Mouse (Mus musculus): ENCODE results near the gene Gm45618.
"Not testable (repeated sequence)": the region's sequence is repeated elsewhere in the genome, so short reads cannot be mapped to it uniquely, and the experiment has no call there.

Gene Gm45618

GRCm38 (mm10) chr7:142120629-142121028 is at the start of gene Gm45618:
Gm45618 (minus strand) TSS chr7:142120729.
- not testable (repeated sequence) for DNase-seq

DNA sequence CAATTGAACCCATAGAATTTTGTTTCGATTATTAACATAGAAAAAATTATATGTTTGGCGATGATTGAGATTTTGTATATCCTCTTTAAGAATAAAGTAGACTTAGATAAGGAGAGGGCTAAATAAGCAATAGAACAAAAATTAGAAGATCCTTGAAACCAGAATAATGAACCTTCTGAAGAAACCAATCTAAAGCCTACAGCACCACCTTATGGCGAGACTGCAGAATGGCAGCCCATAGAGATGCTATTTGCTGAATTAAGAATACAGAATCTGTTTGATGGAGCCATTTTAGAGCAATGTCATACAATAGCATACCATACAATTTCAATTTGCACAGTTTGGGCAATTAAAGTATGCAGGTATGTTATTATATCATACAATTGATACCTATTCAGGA is 49.3 kb upstream of the Gm45618 start:
- peak; percentile 16 for DNase-seq

DNA sequence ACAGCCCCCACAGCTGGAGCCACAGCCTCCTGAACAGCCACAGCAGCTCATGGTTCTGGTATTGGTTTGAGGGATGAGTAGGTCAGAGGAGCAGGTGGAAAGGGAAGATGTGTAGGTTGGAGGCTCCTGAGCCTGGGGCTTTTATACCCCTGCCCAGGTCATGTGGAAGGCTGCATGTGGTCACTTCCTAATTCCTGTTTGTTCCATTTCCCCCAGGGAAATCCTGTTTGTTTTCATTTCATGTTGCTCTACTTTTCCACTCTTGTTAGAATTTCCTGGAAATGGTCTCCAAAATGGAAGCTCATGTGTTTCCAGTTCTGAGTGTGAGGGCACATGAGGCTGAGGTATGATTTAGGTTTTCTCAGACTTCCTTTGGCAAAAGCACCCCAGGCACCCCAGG is 45.1 kb upstream of the Gm45618 start, which contains the start of gene Gm4553:
Gene Gm4553 (minus strand): TSS at position 101 of the 400 bp plus-strand sequence.
- not testable (repeated sequence) for DNase-seq

- DNase-seq = no peak
These were observed 38.8 kb upstream of the Gm45618 start for GRCm38 (mm10) chr7:142159366-142159765.

DNA sequence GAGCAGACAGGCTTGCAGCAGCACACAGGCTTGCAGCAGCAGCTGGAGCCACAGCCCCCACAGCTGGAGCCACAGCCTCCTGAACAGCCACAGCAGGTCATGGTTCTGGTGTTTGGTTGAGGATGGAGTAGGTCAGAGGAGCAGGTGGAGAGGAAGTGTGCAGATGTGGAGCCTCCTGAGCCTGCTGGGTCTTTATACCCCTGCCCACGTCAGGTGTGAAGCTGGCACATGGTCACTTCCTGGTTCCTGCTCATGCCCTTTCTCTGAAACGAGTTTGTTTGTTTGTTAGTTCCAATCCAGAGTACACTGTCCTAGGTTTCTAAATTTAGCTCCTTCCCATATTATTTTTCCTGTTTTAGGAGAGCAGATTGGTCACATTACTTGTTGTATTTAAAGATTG is 36.5 kb upstream of the Gm45618 start, which contains the start of gene Gm29735:
Gene Gm29735 (minus strand): TSS at position 101 of the 400 bp plus-strand sequence.
- DNase-seq = not testable (repeated sequence)

DNA sequence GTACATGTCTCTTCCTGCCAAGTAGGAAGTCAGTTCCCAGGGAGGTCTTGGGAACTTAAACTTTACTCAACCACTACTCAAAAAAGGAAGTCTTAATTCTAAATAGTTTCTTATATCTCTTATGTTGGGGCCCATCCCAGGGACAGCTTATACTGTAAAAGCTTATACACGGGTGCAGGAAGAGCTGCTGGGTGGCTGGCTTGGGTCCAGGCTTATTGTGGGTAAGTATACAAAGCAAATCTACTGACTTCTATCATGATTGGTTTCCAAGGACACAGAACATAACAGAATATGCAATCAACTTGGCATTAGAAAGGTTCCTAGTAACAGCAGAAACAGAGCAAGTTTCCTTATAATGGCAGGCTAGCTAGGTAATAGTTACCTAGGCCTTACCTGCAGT is 34.8 kb upstream of the Gm45618 start:
- DNase-seq = no peak

DNA sequence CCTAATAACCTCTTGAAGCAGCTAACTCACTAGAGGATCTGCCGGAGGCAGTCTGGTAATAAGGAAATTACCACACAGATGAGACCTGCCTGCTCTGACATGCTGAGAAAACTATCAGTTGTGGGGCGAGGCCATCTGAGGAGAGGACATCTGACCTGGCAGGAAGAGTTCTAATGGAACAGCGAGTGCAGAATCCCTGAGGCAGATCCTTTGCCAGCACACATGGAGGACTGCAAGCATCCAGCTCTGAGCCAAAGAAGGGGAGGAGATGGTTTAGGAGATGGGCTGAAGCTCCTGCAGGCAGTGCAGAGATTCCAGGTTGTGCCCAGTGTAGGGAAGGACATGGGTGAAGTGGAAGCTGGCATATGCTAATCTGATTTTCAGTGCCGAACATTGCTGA is 31.7 kb upstream of the Gm45618 start:
- no peak for DNase-seq

DNA sequence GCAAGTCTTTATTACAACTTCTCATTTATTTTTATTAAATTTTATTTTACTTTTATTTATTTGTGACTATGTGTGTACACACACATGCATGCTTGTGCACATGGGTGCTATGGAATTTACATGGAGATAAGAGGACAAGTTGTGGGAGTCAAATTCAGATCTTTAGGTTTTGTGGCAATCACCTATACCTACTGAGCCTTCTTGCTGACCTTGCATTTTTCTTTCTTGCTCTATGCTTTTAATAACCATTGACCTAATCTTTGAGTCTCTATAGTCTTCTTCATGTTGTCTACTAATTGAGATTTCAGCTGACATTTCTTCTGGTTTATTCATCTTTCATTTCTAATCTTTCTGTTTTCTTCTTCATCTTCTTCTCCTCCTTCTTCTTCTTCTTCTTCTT is 28.1 kb upstream of the Gm45618 start:
- no peak for DNase-seq

- DNase-seq = peak; percentile 73
These were observed 25.5 kb upstream of the Gm45618 start for GRCm38 (mm10) chr7:142146033-142146432.

DNA sequence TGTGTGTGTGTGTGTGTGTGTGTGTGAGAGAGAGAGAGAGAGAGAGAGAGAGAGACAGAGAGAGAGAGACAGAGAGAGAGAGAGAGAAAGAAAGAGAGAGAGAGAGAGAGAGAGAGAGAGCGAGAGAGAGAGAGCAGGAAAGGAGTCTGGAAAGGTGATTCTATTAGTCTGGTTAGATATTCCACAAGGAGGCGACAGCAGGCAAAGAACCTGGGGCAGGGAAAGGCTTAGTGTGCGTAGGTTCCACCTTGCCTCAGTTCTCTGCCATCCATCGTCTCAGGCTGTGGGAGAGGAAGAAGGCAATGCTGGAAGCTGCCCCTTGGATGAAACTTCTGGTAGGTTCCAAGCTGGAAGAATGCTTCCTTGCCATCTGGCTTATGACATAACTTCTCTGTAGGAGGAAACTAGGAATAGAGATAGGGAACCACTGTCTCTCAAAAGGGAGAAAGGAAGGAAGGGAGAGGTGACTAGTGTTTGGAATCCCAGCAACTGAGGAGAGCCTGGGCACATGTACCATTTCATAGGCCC is 24.9 kb upstream of the Gm45618 start:
- DNase-seq = no peak

GRCm38 (mm10) chr7:142144507-142144906 is 24.0 kb upstream of the Gm45618 start, which contains the start of gene Gm45337:
Gm45337 (minus strand) TSS chr7:142144607.
- DNase-seq = no peak

- DNase-seq = not testable (repeated sequence)
These were observed 23.0 kb upstream of the Gm45618 start for GRCm38 (mm10) chr7:142143506-142144010.

DNA sequence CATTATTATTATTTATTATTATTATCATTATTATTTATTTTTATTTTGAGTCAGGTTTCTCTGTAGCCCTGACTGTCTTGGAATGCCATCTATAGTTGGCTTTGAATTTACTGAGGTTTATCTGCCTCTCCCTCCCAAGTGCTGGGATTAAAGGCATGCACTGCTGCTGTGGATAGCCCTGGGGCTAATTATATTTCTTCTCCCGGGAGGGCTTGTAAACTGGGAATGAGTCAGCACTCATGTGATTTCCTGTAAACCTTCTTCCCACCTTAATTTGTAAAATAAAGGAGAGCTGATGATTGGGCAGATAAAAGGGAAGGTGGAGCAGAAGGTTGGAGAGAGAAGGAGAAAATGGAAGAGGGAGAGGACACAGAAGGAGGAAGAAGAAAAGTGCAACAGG is 20.2 kb upstream of the Gm45618 start:
- no peak for DNase-seq

GRCm38 (mm10) chr7:142135934-142136333 is 15.4 kb upstream of the Gm45618 start, which contains the start of gene Gm39115:
Gm39115 (minus strand) TSS chr7:142136034.
- DNase-seq = not testable (repeated sequence)

DNA sequence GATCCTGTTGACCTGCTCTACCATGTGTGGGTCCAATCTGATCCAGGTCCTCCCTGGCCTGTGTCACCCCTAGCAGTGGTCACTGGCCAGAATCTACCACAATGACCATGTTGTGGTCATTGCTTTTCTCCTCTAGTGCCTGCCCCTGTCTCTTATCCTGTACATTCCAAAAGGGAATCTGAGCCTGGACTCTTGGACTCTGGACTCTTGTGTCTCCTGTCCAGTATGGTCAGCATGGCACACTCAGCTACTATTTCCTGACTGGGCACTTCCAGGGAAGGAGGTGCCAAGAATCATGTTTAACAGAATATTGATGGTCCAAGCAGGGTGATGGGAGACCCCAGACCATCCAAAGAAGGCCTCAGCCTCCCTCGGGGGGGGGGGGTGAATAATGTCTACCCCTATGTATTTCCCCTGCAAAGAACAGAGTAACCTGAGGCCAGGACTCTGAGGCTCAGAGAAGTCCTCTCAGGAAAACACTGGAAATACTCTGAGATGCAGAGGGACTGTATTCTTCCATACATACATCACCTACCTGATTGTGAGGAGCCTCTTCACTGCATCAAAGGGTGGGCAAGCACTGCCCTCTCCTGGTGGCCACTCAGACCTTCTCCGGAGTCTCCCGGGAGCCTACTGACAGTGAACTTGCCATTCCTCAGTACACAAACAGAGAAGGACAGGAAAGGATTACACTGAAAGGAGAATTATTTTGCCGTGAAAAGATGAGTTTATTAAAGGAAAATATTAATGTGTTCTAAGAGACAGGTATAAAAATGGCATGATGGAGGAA is 13.9 kb upstream of the Gm45618 start:
- peak; percentile 77 for DNase-seq

DNA sequence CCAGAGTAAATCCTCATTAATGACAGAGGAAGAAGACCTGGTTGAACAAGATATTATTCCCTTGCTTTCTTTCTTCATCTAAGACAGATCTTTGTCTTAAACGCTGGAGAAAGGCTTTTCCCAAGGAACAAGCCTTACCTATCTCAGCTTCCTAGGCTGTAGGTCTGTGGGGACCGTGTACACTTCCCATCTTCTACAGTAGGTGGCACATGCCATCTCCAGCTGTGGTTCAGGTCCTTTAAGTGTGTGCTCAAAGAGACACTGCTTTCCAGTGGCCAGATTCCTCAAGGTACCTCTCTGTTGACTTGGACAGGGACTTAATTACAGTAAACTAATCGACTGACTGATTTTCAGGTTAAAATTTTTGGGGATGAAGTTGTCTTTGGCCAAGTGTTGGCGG is 8.3 kb upstream of the Gm45618 start:
- peak; percentile 4 for DNase-seq

GRCm38 (mm10) chr7:142119632-142120031 is 897 bp downstream of the Gm45618 start:
- no peak for DNase-seq

- no peak for DNase-seq
These were observed 15.8 kb downstream of the Gm45618 start for GRCm38 (mm10) chr7:142104747-142105146.

- peak; percentile 85 for DNase-seq
These were observed 22.8 kb downstream of the Gm45618 start for GRCm38 (mm10) chr7:142097776-142098175.

DNA sequence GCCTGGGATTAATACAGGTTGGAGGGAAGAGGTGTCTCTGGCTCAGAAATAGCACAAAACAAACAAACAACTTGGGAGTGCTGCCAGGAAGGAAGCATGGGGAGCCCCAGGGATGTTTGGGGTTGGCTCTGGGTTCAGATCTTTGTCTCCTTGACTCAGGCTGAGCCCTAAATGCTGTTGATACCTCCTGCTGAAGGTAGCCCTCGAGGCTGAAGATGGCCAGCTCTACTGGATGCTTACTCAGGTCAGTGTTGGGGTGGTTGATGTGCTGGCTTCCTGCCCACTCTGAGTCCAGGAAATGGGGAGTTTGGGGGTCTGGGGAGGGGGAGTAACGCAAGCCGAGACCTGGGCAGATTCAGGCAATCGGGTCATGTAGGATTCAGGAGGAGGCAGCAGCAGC is 23.8 kb downstream of the Gm45618 start:
- no peak for DNase-seq

DNA sequence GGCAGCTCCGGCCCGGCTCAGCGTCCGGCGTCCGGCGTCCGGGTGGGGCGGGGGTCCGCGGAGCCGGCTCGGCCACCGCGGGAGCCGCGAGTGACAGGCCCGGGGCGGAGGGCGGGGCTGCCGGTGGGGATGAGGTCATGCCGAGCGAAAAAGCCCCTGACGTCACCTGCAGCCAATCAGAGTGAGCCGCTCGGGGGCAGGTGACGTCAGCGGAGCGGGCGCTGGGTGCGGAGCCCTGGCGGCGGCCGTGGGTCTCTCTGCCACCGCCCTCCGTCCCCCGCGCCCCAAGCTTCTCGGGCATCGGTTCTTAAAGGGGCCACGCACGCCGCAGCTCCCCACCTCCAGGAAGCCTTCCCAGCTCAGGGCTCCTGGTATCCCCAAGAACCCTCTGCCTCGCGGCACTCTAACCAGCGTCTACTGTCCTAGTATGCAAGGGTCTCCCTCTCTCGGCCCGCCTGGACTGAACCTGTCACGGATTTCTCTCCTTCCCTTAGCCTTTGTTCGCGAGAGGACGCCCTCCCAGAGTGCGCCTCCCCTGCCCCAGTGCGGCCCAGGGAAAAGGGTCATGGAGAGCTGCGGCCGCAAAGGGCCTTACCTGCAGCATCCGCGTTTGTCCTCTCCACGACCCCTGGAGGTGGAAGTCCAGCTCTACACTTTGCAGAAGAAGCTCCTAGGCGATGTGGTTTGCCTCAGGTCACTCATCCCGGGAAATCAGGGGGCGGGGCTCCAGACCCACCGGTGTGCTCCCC is 25.2 kb downstream of the Gm45618 start, which contains the start of gene Dusp8:
Gene Dusp8 (minus strand): TSS at position 661 of the 749 bp plus-strand sequence.
- DNase-seq = peak; percentile 78

- DNase-seq = no peak
These were observed 26.0 kb downstream of the Gm45618 start for GRCm38 (mm10) chr7:142094301-142095143.
